Mouse (Mus musculus): Measurements from ENCODE around the gene Slc4a1. TPM values are rescaled to one million over a fixed set of nuclear protein-coding genes. Genes with fewer than 3 reads are reported as not detected.
"Not testable (repeated sequence)": the region's sequence is repeated elsewhere in the genome, so short reads cannot be mapped to it uniquely, and the experiment has no call there.

Gene Slc4a1
- polyA plus RNA-seq (2014; fragmentation: Nextera tagmentation; extraction: Ambion mirVana): 6.0 and 6.9 TPM in 2 replicates

- H3K27me3 ChIP-seq (ENCODE audit: insufficient read depth, low read length); H3K4me1 ChIP-seq (ENCODE audit: insufficient read depth); H3K27ac ChIP-seq (ENCODE audit: low read depth); H3K4me3 ChIP-seq (ENCODE audit: low read depth, low read length); H3K9me3 ChIP-seq (ENCODE audit: low read depth, low read length); DNase-seq; H3K36me3 ChIP-seq (ENCODE audit: insufficient read depth); ATAC-seq (ENCODE audit: insufficient read depth): not testable (repeated sequence)
- peak within 1 kb of the TSS; percentile 19; the same call in 1 of the 2 replicates for H3K9ac ChIP-seq
- WGBS: 75% methylated on average over 8 of the region's 8 CpGs
- H3K4me2 ChIP-seq: peak within 1 kb of the TSS; percentile 13; the same call in 1 of the 2 replicates
Observed at GRCm38 (mm10) chr11:102366103-102366502, at the start of gene Slc4a1. Slc4a1 (minus strand) TSS chr11:102366203.

GRCm38 (mm10) chr11:102415034-102415802, 49.2 kb upstream of the Slc4a1 start:
- H3K27me3 ChIP-seq (ENCODE audit: insufficient read depth, low read length): no peaks in the 10 kb centered on the region
- no peak overlapping the region for H3K4me3 ChIP-seq (ENCODE audit: low read depth, low read length)
- H3K9me3 ChIP-seq (ENCODE audit: low read depth, low read length): no peaks in the 10 kb centered on the region
- DNase-seq: no peak
- 56% methylated on average over 10 of the region's 10 CpGs for WGBS
- H3K27ac ChIP-seq (ENCODE audit: low read depth): no peak overlapping the region
- ATAC-seq (ENCODE audit: insufficient read depth): no peak
- H3K36me3 ChIP-seq (ENCODE audit: insufficient read depth): no peaks in the 10 kb centered on the region
- TF ChIP-seq CTCF (IDR thresholded peaks at IDR 0.05; ENCODE audit: low read depth): no peak
- no peaks in the 10 kb centered on the region for H3K4me1 ChIP-seq (ENCODE audit: insufficient read depth)
- no peak overlapping the region for H3K9ac ChIP-seq
- H3K4me2 ChIP-seq: no peak overlapping the region

GRCm38 (mm10) chr11:102413059-102413458, 47.1 kb upstream of the Slc4a1 start:
- WGBS: 74% methylated on average over 8 of the region's 8 CpGs
- no peak for TF ChIP-seq CTCF (IDR thresholded peaks at IDR 0.05; ENCODE audit: low read depth)

GRCm38 (mm10) chr11:102411704-102412103, 45.7 kb upstream of the Slc4a1 start:
- H3K4me2 ChIP-seq: 0 out of 2 replicates have a peak overlapping the region, but pooled peaks have one; percentile 23
- WGBS: 5% methylated on average over 11 of the region's 11 CpGs

More at GRCm38 (mm10) chr11:102413059-102413458, 47.1 kb upstream of the Slc4a1 start:
- H3K27ac ChIP-seq (ENCODE audit: low read depth): no peak overlapping the region
- no peaks in the 10 kb centered on the region for H3K36me3 ChIP-seq (ENCODE audit: insufficient read depth)
- ATAC-seq (ENCODE audit: insufficient read depth): no peak
- H3K27me3 ChIP-seq (ENCODE audit: insufficient read depth, low read length): no peaks in the 10 kb centered on the region
- H3K4me1 ChIP-seq (ENCODE audit: insufficient read depth): no peaks in the 10 kb centered on the region
- H3K4me2 ChIP-seq: no peak overlapping the region
- H3K4me3 ChIP-seq (ENCODE audit: low read depth, low read length): no peak overlapping the region
- no peak for DNase-seq
- H3K9me3 ChIP-seq (ENCODE audit: low read depth, low read length): no peaks in the 10 kb centered on the region
- H3K9ac ChIP-seq: no peak overlapping the region

GRCm38 (mm10) chr11:102411061-102411460, 45.1 kb upstream of the Slc4a1 start:
- WGBS: 69% methylated on average over 3 of the region's 3 CpGs

More at GRCm38 (mm10) chr11:102411704-102412103, 45.7 kb upstream of the Slc4a1 start:
- Histone ChIP-seq H3K9ac (no peak overlapping the region), H3K9me3 (ENCODE audit: low read depth, low read length) (no peaks in the 10 kb centered on the region), H3K36me3 (ENCODE audit: insufficient read depth) (no peaks in the 10 kb centered on the region), H3K27me3 (ENCODE audit: insufficient read depth, low read length) (no peaks in the 10 kb centered on the region), H3K4me3 (ENCODE audit: low read depth, low read length) (no peak overlapping the region), H3K27ac (ENCODE audit: low read depth) (no peak overlapping the region; the same call in 1 of the 2 replicates), H3K4me1 (ENCODE audit: insufficient read depth) (no peaks in the 10 kb centered on the region)
- TF ChIP-seq CTCF (IDR thresholded peaks at IDR 0.05; ENCODE audit: low read depth): peak; percentile 92
- ATAC-seq (ENCODE audit: insufficient read depth): no peak; the same call in 1 of the 2 replicates
- peak; percentile 99 for DNase-seq

GRCm38 (mm10) chr11:102410345-102410744, 44.3 kb upstream of the Slc4a1 start:
- H3K4me3 ChIP-seq (ENCODE audit: low read depth, low read length); ATAC-seq (ENCODE audit: insufficient read depth); H3K4me2 ChIP-seq; DNase-seq; H3K9ac ChIP-seq; H3K27me3 ChIP-seq (ENCODE audit: insufficient read depth, low read length); H3K4me1 ChIP-seq (ENCODE audit: insufficient read depth); H3K36me3 ChIP-seq (ENCODE audit: insufficient read depth); H3K9me3 ChIP-seq (ENCODE audit: low read depth, low read length); H3K27ac ChIP-seq (ENCODE audit: low read depth): not testable (repeated sequence)
- 91% methylated on average over 3 of the region's 3 CpGs for WGBS

More at GRCm38 (mm10) chr11:102411061-102411460, 45.1 kb upstream of the Slc4a1 start:
- no peaks in the 10 kb centered on the region for H3K36me3 ChIP-seq (ENCODE audit: insufficient read depth)
- no peak overlapping the region for H3K9ac ChIP-seq
- no peak overlapping the region for H3K27ac ChIP-seq (ENCODE audit: low read depth)
- H3K9me3 ChIP-seq (ENCODE audit: low read depth, low read length): no peaks in the 10 kb centered on the region
- H3K27me3 ChIP-seq (ENCODE audit: insufficient read depth, low read length): no peaks in the 10 kb centered on the region
- H3K4me1 ChIP-seq (ENCODE audit: insufficient read depth): peaks cover 5% of the 10 kb centered on the region; the same call in 1 of the 2 replicates
- no peak overlapping the region for H3K4me3 ChIP-seq (ENCODE audit: low read depth, low read length)
- H3K4me2 ChIP-seq: no peak overlapping the region
- ATAC-seq (ENCODE audit: insufficient read depth): no peak
- TF ChIP-seq CTCF (IDR thresholded peaks at IDR 0.05; ENCODE audit: low read depth): no peak
- DNase-seq: no peak

GRCm38 (mm10) chr11:102409795-102410330, 43.9 kb upstream of the Slc4a1 start:
- no peak overlapping the region for H3K4me2 ChIP-seq
- H3K4me3 ChIP-seq (ENCODE audit: low read depth, low read length): no peak overlapping the region
- H3K4me1 ChIP-seq (ENCODE audit: insufficient read depth): peaks cover 7% of the 10 kb centered on the region; the same call in 1 of the 2 replicates
- WGBS: 75% methylated on average over 3 of the region's 3 CpGs
- ATAC-seq (ENCODE audit: insufficient read depth) (no peak), DNase-seq (no peak)
- TF ChIP-seq CTCF (IDR thresholded peaks at IDR 0.05; ENCODE audit: low read depth): no peak
- H3K27ac ChIP-seq (ENCODE audit: low read depth): peak overlapping the region; percentile 42; the same call in 1 of the 2 replicates
- 0 out of 2 replicates have a peak, but pooled peaks cover under 1% of the 10 kb centered on the region for H3K36me3 ChIP-seq (ENCODE audit: insufficient read depth)
- H3K9ac ChIP-seq: no peak overlapping the region
- H3K9me3 ChIP-seq (ENCODE audit: low read depth, low read length): no peaks in the 10 kb centered on the region
- no peaks in the 10 kb centered on the region for H3K27me3 ChIP-seq (ENCODE audit: insufficient read depth, low read length)

Measured in lung, embryonic 14.5 days (tissue).